Mouse (Mus musculus) MEL (cell line): Measurements from ENCODE around the gene Usf2.

Experiments used
- BHLHE40 ChIP-seq: IDR thresholded peaks from 2 replicates; pipeline ENCODE4 v1.6.1; 2012; ENCODE audit warnings: low read depth, mild to moderate bottlenecking, inconsistent platforms, low read length, improper control_type of control experiment, borderline replicate concordance
- CTCF ChIP-seq, 3 experiments: IDR thresholded peaks in 2 of 3; conservative IDR thresholded peaks in 1 of 3; 2 replicates each; pipeline ENCODE4 v1.5.1; 2011 to 2012; ENCODE audit warnings: low read length in 3 of 3, low read depth in 2 of 3, mild to moderate bottlenecking in 2 of 3, improper control_type of control experiment in 1 of 3, inconsistent platforms in 1 of 3, mixed read lengths in 1 of 3, moderate library complexity in 1 of 3; ENCODE audit not compliant: control insufficient read depth in 1 of 3, insufficient read depth in 1 of 3, poor library complexity in 1 of 3, severe bottlenecking in 1 of 3
- E2F4 ChIP-seq: IDR thresholded peaks from 2 replicates; pipeline ENCODE4 v1.6.1; 2011; ENCODE audit warnings: low read depth, low read length, improper control_type of control experiment, borderline replicate concordance
- GATA1 ChIP-seq: IDR thresholded peaks from 2 replicates; pipeline ENCODE4 v1.6.1; 2011; ENCODE audit warnings: low read depth, low read length, improper control_type of control experiment
- MAFK ChIP-seq: IDR thresholded peaks from 2 replicates; pipeline ENCODE4 v1.6.1; 2011; ENCODE audit warnings: low read depth, mild to moderate bottlenecking, low read length, improper control_type of control experiment, borderline replicate concordance
- MAZ ChIP-seq: IDR thresholded peaks from 2 replicates; pipeline ENCODE4 v1.6.1; 2012; ENCODE audit warnings: low read depth, mild to moderate bottlenecking, inconsistent platforms, low read length, improper control_type of control experiment
- MYC ChIP-seq: IDR thresholded peaks from 2 replicates; pipeline ENCODE4 v1.6.1; 2011; ENCODE audit warnings: low read depth, mild to moderate bottlenecking, low read length, improper control_type of control experiment, moderate library complexity
- NELFE ChIP-seq: IDR thresholded peaks from 2 replicates; pipeline ENCODE4 v1.6.1; 2011; ENCODE audit warnings: low read depth, low read length, improper control_type of control experiment
- POLR2A ChIP-seq, 2 experiments: IDR thresholded peaks; 2 replicates each; pipeline ENCODE4 v1.6.1; 2011 to 2012; ENCODE audit warnings: low read length in 2 of 2, mild to moderate bottlenecking in 2 of 2, control low read depth in 1 of 2, improper control_type of control experiment in 1 of 2, low read depth in 1 of 2, moderate library complexity in 1 of 2; ENCODE audit not compliant: control insufficient read depth in 1 of 2, insufficient read depth in 1 of 2, poor library complexity in 1 of 2
- SMC3 ChIP-seq: IDR thresholded peaks from 2 replicates; pipeline ENCODE4 v1.6.1; 2011; ENCODE audit warnings: low read depth, low read length, improper control_type of control experiment
- TAL1 ChIP-seq: IDR thresholded peaks from 2 replicates; pipeline ENCODE4 v1.6.1; 2012; ENCODE audit warnings: mild to moderate bottlenecking, inconsistent platforms, low read length, moderate library complexity, mixed read lengths
- TCF12 ChIP-seq: IDR thresholded peaks from 2 replicates; pipeline ENCODE4 v1.6.1; 2014; ENCODE audit warnings: low read depth, mild to moderate bottlenecking, inconsistent platforms, low read length, improper control_type of control experiment, moderate library complexity
- USF1 ChIP-seq: IDR thresholded peaks from 2 replicates; pipeline ENCODE4 v1.6.1; 2014; ENCODE audit warnings: low read depth, mild to moderate bottlenecking, inconsistent platforms, low read length, improper control_type of control experiment, moderate library complexity
- ZKSCAN1 ChIP-seq: IDR thresholded peaks from 2 replicates; pipeline ENCODE4 v1.6.1; 2012; ENCODE audit warnings: low read depth, mild to moderate bottlenecking, inconsistent platforms, low read length, improper control_type of control experiment, moderate library complexity

DNA sequence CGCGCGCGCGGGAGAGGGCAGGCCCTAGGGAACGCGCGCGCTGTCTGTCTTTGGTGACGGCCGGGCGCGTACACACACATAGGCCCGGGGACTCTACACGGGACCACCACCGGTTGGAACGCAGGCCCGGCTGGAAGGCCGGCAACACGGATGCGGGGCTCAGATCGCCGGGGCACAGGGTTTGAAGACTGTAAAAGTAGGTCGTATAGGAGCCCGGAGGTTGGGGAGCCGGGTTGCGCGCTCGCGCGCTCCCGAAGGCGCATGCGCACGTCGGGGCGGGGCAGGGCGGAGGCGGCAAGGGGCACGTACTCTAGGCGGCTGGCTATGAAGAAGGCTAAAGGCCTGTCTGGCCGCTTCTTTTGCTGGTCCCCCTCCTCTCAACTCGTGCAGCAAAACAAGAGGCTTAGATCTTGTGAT lies 772 bp upstream of the Usf2 start:
- TF ChIP-seq TCF12 (no peak), CTCF (IDR thresholded peaks at IDR 0.05 in 2 of 3, conservative IDR thresholded peaks at IDR 0.05 in 1 of 3; ENCODE audit: control insufficient read depth in 1 of 3, insufficient read depth in 1 of 3, low read depth in 2 of 3, low read length in 3 of 3, poor library complexity in 1 of 3, severe bottlenecking in 1 of 3) (no peak), ZKSCAN1 (no peak), BHLHE40 (no peak), POLR2A (IDR thresholded peaks at IDR 0.05; ENCODE audit: control insufficient read depth in 1 of 2, insufficient read depth in 1 of 2, low read depth in 1 of 2, low read length in 2 of 2, poor library complexity in 1 of 2) (peak; percentile 64 to 81; a peak in 3 of 4 replicates), NELFE (peak; percentile 64), USF1 (no peak), MAZ (no peak; the same call in 1 of the 2 replicates), GATA1 (no peak), SMC3 (no peak), TAL1 (no peak), E2F4 (no peak), MAFK (no peak), MYC (no peak)
